ENCODE assay signal across 21 mouse cellular contexts in genomic region chr5:76550426-76550825, GRCm38 (mm10). TPM values are rescaled to one million over a fixed set of nuclear protein-coding genes. Genes with fewer than 3 reads are reported as not detected.
DNase-seq lines count a peak whose midpoint lies in the region; ATAC-seq and TF ChIP-seq lines count a peak whose summit lies in the region.
"Had no signal": no experiment of that assay in that cellular context is flagged by ENCODE, and none has a peak within 500 bp of the region (broad histone marks: within the 10 kb centered on the region; RNA-seq: fewer than 3 reads in every experiment).

No protein-coding gene starts in this region.

- no peak overlapping the region for H3K9ac ChIP-seq in heart, embryonic 12.5 days
- no peak overlapping the region for H3K9ac ChIP-seq in MEL (ENCODE audit: control insufficient read depth, low read depth, low read length, poor library complexity, severe bottlenecking)
- H3K9ac ChIP-seq: embryonic facial prominence, embryonic 13.5 days; embryonic facial prominence, embryonic 15.5 days; forebrain, embryonic 13.5 days; forebrain, embryonic 15.5 days; forebrain, postnatal 0 days had no signal

- peak; percentile 13 to 43; a peak in 1 of 4 replicates for TF ChIP-seq EP300 in MEL (IDR thresholded peaks at IDR 0.05; ENCODE audit: low read depth in 1 of 2, low read length in 2 of 2)

- 0 out of 2 replicates have a peak, but pooled peaks have one; percentile 55 for ATAC-seq in heart, embryonic 12.5 days (ENCODE audit: insufficient number of reproducible peaks, low FRiP score)
- ATAC-seq in erythroid progenitor cell, adult 5-6 weeks (replicated peaks; ENCODE audit: low FRiP score, poor library complexity, severe bottlenecking), result no peak
- ATAC-seq: forebrain, embryonic 13.5 days; forebrain, embryonic 15.5 days; forebrain, postnatal 0 days had no signal

- H3K27ac ChIP-seq in heart, embryonic 12.5 days (ENCODE audit: poor library complexity, severe bottlenecking), result no peak overlapping the region
- no peak overlapping the region for H3K27ac ChIP-seq in MEL (ENCODE audit: control insufficient read depth, low read depth, low read length)
- H3K27ac ChIP-seq: embryonic facial prominence, embryonic 13.5 days; embryonic facial prominence, embryonic 15.5 days; forebrain, embryonic 13.5 days; forebrain, embryonic 15.5 days had no signal

- no peak for TF ChIP-seq CTCF in MEL (IDR thresholded peaks at IDR 0.05 in 2 of 3, conservative IDR thresholded peaks at IDR 0.05 in 1 of 3; ENCODE audit: control insufficient read depth in 1 of 3, insufficient read depth in 1 of 3, low read depth in 2 of 3, low read length in 3 of 3, poor library complexity in 1 of 3, severe bottlenecking in 1 of 3)

- H3K79me2 ChIP-seq in MEL (ENCODE audit: control insufficient read depth, insufficient read depth, low read length, poor library complexity), result no peaks in the 10 kb centered on the region

- H3K4me2 ChIP-seq in heart, embryonic 12.5 days, result no peak overlapping the region
- H3K4me2 ChIP-seq: embryonic facial prominence, embryonic 13.5 days; embryonic facial prominence, embryonic 15.5 days; forebrain, embryonic 13.5 days; forebrain, embryonic 15.5 days had no signal

- no peak overlapping the region for H3K4me3 ChIP-seq in heart, embryonic 12.5 days
- no peak overlapping the region for H3K4me3 ChIP-seq in MEL (ENCODE audit: control insufficient read depth in 1 of 2, insufficient read depth in 1 of 2, low read depth in 2 of 2, low read length in 2 of 2)
- H3K4me3 ChIP-seq: embryonic facial prominence, embryonic 13.5 days; embryonic facial prominence, embryonic 15.5 days; erythroblast, embryonic 14.5 days; forebrain, embryonic 13.5 days; forebrain, embryonic 15.5 days had no signal

- no peak for TF ChIP-seq POLR2A in MEL (IDR thresholded peaks at IDR 0.05; ENCODE audit: control insufficient read depth in 1 of 2, insufficient read depth in 1 of 2, low read depth in 1 of 2, low read length in 2 of 2, poor library complexity in 1 of 2)

- no peak for TF ChIP-seq RAD21 in MEL (IDR thresholded peaks at IDR 0.05; ENCODE audit: low read depth, low read length)

- H3K36me3 ChIP-seq in heart, embryonic 12.5 days, result peaks cover 33% of the 10 kb centered on the region
- H3K36me3 ChIP-seq in MEL (ENCODE audit: control insufficient read depth in 1 of 2, insufficient read depth in 2 of 2, low read length in 2 of 2), result peaks cover 6 to 9% of the 10 kb centered on the region in 2 experiments

- no peaks in the 10 kb centered on the region for H3K27me3 ChIP-seq in heart, embryonic 12.5 days (replicated peaks)
- H3K27me3 ChIP-seq in MEL (ENCODE audit: control insufficient read depth in 1 of 2, insufficient read depth in 2 of 2, low read length in 2 of 2), result no peaks in the 10 kb centered on the region
- H3K27me3 ChIP-seq: embryonic facial prominence, embryonic 13.5 days; embryonic facial prominence, embryonic 15.5 days; forebrain, embryonic 13.5 days; forebrain, embryonic 15.5 days had no signal

- WGBS in heart, embryonic 12.5 days, result 51% methylated on average over 8 of the region's 8 CpGs

- no peak for DNase-seq in heart, postnatal 10 days
- DNase-seq in MEL (ENCODE audit: low read depth, low spot score) (peak; percentile 68), MEL-GATA-1-ER (ENCODE audit: extremely low read depth, low read depth) (peak; percentile 36)
- DNase-seq: adrenal gland, adult 2 months; adrenal gland, postnatal 10 days; adrenal gland, postnatal 25 days; cerebellum, adult 11 months; cerebellum, adult 18-20 months; cerebellum, adult 8-10 months; cerebellum, adult 9-11 months; cerebellum, postnatal 14 days; cerebellum, postnatal 36 days; embryo, embryonic 11 days; forebrain, postnatal 0 days had no signal

- H3K9me3 ChIP-seq in heart, embryonic 12.5 days (replicated peaks), result no peaks in the 10 kb centered on the region
- H3K9me3 ChIP-seq in MEL (replicated peaks; ENCODE audit: insufficient read depth, low read length), result no peaks in the 10 kb centered on the region
- H3K9me3 ChIP-seq: embryonic facial prominence, embryonic 13.5 days; embryonic facial prominence, embryonic 15.5 days; forebrain, embryonic 13.5 days; forebrain, embryonic 15.5 days had no signal

- H3K4me1 ChIP-seq in heart, embryonic 12.5 days (replicated peaks), result peaks cover 7% of the 10 kb centered on the region
- peaks cover 1 to 8% of the 10 kb centered on the region in 2 experiments; a peak in 3 of 4 replicates for H3K4me1 ChIP-seq in MEL (ENCODE audit: control insufficient read depth in 1 of 2, insufficient read depth in 2 of 2, low read length in 2 of 2)
- H3K4me1 ChIP-seq: embryonic facial prominence, embryonic 13.5 days; embryonic facial prominence, embryonic 15.5 days; forebrain, embryonic 13.5 days; forebrain, embryonic 15.5 days had no signal

- intact Hi-C loops in heart, postnatal 10 days (cut with DNase I), result no loop called here

TF ChIP-seq in MEL, 35 proteins besides CTCF, POLR2A, EP300 and RAD21:
- no peak for TF ChIP-seq ZKSCAN1 (IDR thresholded peaks at IDR 0.05; ENCODE audit: low read depth, low read length)
- no peak for TF ChIP-seq ZMIZ1 (IDR thresholded peaks at IDR 0.05; ENCODE audit: low read depth, low read length)
- TF ChIP-seq MAZ (IDR thresholded peaks at IDR 0.05; ENCODE audit: low read depth, low read length), result no peak
- TF ChIP-seq NRF1 (IDR thresholded peaks at IDR 0.05; ENCODE audit: insufficient read depth, low read depth, low read length, poor library complexity, severe bottlenecking), result no peak
- TF ChIP-seq CHD2 (IDR thresholded peaks at IDR 0.05; ENCODE audit: low read length), result no peak
- TF ChIP-seq CHD1 (IDR thresholded peaks at IDR 0.05; ENCODE audit: low read depth, low read length), result no peak
- TF ChIP-seq MYB (IDR thresholded peaks at IDR 0.05; ENCODE audit: low read depth, low read length), result no peak
- no peak for TF ChIP-seq SMC3 (IDR thresholded peaks at IDR 0.05; ENCODE audit: low read depth, low read length)
- TF ChIP-seq POLR2AphosphoS5 (IDR thresholded peaks at IDR 0.05; ENCODE audit: borderline replicate concordance, low read depth, low read length), result no peak
- no peak for TF ChIP-seq JUND (IDR thresholded peaks at IDR 0.05; ENCODE audit: low read depth, low read length)
- no peak for TF ChIP-seq HCFC1 (IDR thresholded peaks at IDR 0.05; ENCODE audit: low read depth, low read length)
- no peak for TF ChIP-seq MAX (IDR thresholded peaks at IDR 0.05; ENCODE audit: low read length)
- TF ChIP-seq USF1 (IDR thresholded peaks at IDR 0.05; ENCODE audit: low read depth, low read length), result 0 out of 2 replicates have a peak, but pooled peaks have one; percentile 25
- no peak for TF ChIP-seq TCF12 (IDR thresholded peaks at IDR 0.05; ENCODE audit: low read depth, low read length)
- no peak for TF ChIP-seq SIN3A (IDR thresholded peaks at IDR 0.05; ENCODE audit: low read length)
- peak; percentile 52 for TF ChIP-seq GATA1 (IDR thresholded peaks at IDR 0.05; ENCODE audit: low read depth, low read length)
- TF ChIP-seq TBP (IDR thresholded peaks at IDR 0.05; ENCODE audit: low read depth, low read length), result 0 out of 2 replicates have a peak, but pooled peaks have one; percentile 46
- TF ChIP-seq ELF1 (IDR thresholded peaks at IDR 0.05; ENCODE audit: low read depth, low read length), result no peak
- TF ChIP-seq UBTF (IDR thresholded peaks at IDR 0.05; ENCODE audit: borderline replicate concordance, insufficient read depth, low read depth, low read length), result no peak
- TF ChIP-seq TAL1 (IDR thresholded peaks at IDR 0.05; ENCODE audit: low read length), result no peak
- 0 out of 2 replicates have a peak, but pooled peaks have one; percentile 10 for TF ChIP-seq RCOR1 (IDR thresholded peaks at IDR 0.05; ENCODE audit: low read depth, low read length)

RNA-seq across cellular contexts. Expression of gene Exoc1, which starts 21.3 kb away (rescaled TPM):
- polyA plus RNA-seq in heart, embryonic 12.5 days (2016; fragmentation: Nextera tagmentation; extraction: Ambion mirVana), result 27.0 and 30.1 TPM in 2 replicates
- 10 to 100 TPM; 19.4 to 20.7 TPM for total RNA-seq in heart, postnatal 10 days (2021)
- total RNA-seq in MEL (2012; rRNA removed), result 40.8 and 45.2 TPM in 2 replicates
- polyA plus RNA-seq in MEL (2012; ENCODE audit: insufficient read depth in 1 of 2, insufficient read length in 2 of 2, low read depth in 1 of 2, low replicate concordance in 2 of 2, missing spikeins in 1 of 2), result 10 to 100 TPM in 1 of 2 experiments, not detected in 1; 34.2 TPM
- total RNA-seq in erythroid progenitor cell, adult 5-6 weeks (2015; ENCODE audit: low replicate concordance), result 31.4 and 32.7 TPM in 2 replicates
- 19.0 and 32.3 TPM in 2 replicates for total RNA-seq in erythroid progenitor cell, adult 5-6 weeks (2017; ENCODE audit: low replicate concordance)

RNA-seq across cellular contexts. Expression of gene Cep135, which starts 38.1 kb away (rescaled TPM):
- polyA plus RNA-seq in heart, embryonic 12.5 days (2016; fragmentation: Nextera tagmentation; extraction: Ambion mirVana), result 8.5 and 9.8 TPM in 2 replicates
- 1 to 10 TPM; 4.5 to 4.9 TPM for total RNA-seq in heart, postnatal 10 days (2021)
- 9.3 and 9.7 TPM in 2 replicates for total RNA-seq in MEL (2012; rRNA removed)
- 1 to 10 TPM in 1 of 2 experiments, not detected in 1; 9.2 TPM for polyA plus RNA-seq in MEL (2012; ENCODE audit: insufficient read depth in 1 of 2, insufficient read length in 2 of 2, low read depth in 1 of 2, low replicate concordance in 2 of 2, missing spikeins in 1 of 2)
- 39.3 and 59.1 TPM in 2 replicates for total RNA-seq in erythroid progenitor cell, adult 5-6 weeks (2015; ENCODE audit: low replicate concordance)
- total RNA-seq in erythroid progenitor cell, adult 5-6 weeks (2017; ENCODE audit: low replicate concordance), result 81.6 and 82.6 TPM in 2 replicates

Comparison
In these comparisons a context has a peak if more than half of its experiments do, and no peak if none do; other contexts are left out.
1. DNase-seq: peak in MEL (single experiment) and MEL-GATA-1-ER (single experiment); none in heart, postnatal 10 days (0 of 2).